Mouse (Mus musculus): Measurements from ENCODE around the gene Fam167b.

Gene Fam167b

GRCm38 (mm10) chr4:129608426-129609025 is 30.2 kb upstream of the Fam167b start:
- DNase-seq (ENCODE audit: extremely low spot score, low spot score), result peak; percentile 84

- DNase-seq (ENCODE audit: extremely low spot score, low spot score), result peak; percentile 88
Measured at GRCm38 (mm10) chr4:129600233-129601158, 22.1 kb upstream of the Fam167b start, which contains the start of the genes Eif3i and Tmem234. Eif3i (minus strand) TSS chr4:129600648. Tmem234 (plus strand) TSS chr4:129600668.

GRCm38 (mm10) chr4:129588865-129589264 is 10.5 kb upstream of the Fam167b start:
- no peak for DNase-seq (ENCODE audit: extremely low spot score, low spot score)

- no peak for DNase-seq (ENCODE audit: extremely low spot score, low spot score)
Measured at GRCm38 (mm10) chr4:129586943-129587342, 8.6 kb upstream of the Fam167b start.

GRCm38 (mm10) chr4:129585773-129586172 is 7.4 kb upstream of the Fam167b start:
- DNase-seq (ENCODE audit: extremely low spot score, low spot score), result no peak

- peak; percentile 86 for DNase-seq (ENCODE audit: extremely low spot score, low spot score)
Measured at GRCm38 (mm10) chr4:129584884-129585608, 6.7 kb upstream of the Fam167b start.

- no peak for DNase-seq (ENCODE audit: extremely low spot score, low spot score)
Measured at GRCm38 (mm10) chr4:129584370-129584769, 6.0 kb upstream of the Fam167b start.

GRCm38 (mm10) chr4:129582251-129582650 is 3.9 kb upstream of the Fam167b start:
- no peak for DNase-seq (ENCODE audit: extremely low spot score, low spot score)

- no peak for DNase-seq (ENCODE audit: extremely low spot score, low spot score)
Measured at GRCm38 (mm10) chr4:129580347-129580746, 2.0 kb upstream of the Fam167b start.

GRCm38 (mm10) chr4:129577688-129578087 is 661 bp downstream of the Fam167b start:
- no peak for DNase-seq (ENCODE audit: extremely low spot score, low spot score)

GRCm38 (mm10) chr4:129576863-129577491 is 1.4 kb downstream of the Fam167b start:
- peak; percentile 70 for DNase-seq (ENCODE audit: extremely low spot score, low spot score)

- no peak for DNase-seq (ENCODE audit: extremely low spot score, low spot score)
Measured at GRCm38 (mm10) chr4:129575171-129575844, 3.0 kb downstream of the Fam167b start.

GRCm38 (mm10) chr4:129573430-129573829 is 4.9 kb downstream of the Fam167b start, which contains the start of gene Lck:
Lck (minus strand) TSS chr4:129573641.
- no peak for DNase-seq (ENCODE audit: extremely low spot score, low spot score)

GRCm38 (mm10) chr4:129573093-129573370 is 5.3 kb downstream of the Fam167b start:
- no peak for DNase-seq (ENCODE audit: extremely low spot score, low spot score)

GRCm38 (mm10) chr4:129572236-129573092 is 5.9 kb downstream of the Fam167b start:
- DNase-seq (ENCODE audit: extremely low spot score, low spot score), result no peak

- no peak for DNase-seq (ENCODE audit: extremely low spot score, low spot score)
Measured at GRCm38 (mm10) chr4:129571551-129572084, 6.7 kb downstream of the Fam167b start.

- DNase-seq (ENCODE audit: extremely low spot score, low spot score), result no peak
Measured at GRCm38 (mm10) chr4:129570028-129570427, 8.3 kb downstream of the Fam167b start.

- DNase-seq (ENCODE audit: extremely low spot score, low spot score), result no peak
Measured at GRCm38 (mm10) chr4:129568366-129568765, 10.0 kb downstream of the Fam167b start.

GRCm38 (mm10) chr4:129565139-129565538 is 13.2 kb downstream of the Fam167b start:
- DNase-seq (ENCODE audit: extremely low spot score, low spot score), result no peak

GRCm38 (mm10) chr4:129563718-129564117 is 14.6 kb downstream of the Fam167b start:
- DNase-seq (ENCODE audit: extremely low spot score, low spot score), result peak; percentile 59

Measured in neural tube, embryonic 10.5 days (tissue).